Mouse (Mus musculus): ENCODE results near the gene Plekhg4.

GRCm38 (mm10) chr8:105397747-105398146 lies 24.7 kb downstream of the Plekhg4 start:
- TF ChIP-seq CTCF (IDR thresholded peaks at IDR 0.05; ENCODE audit: low read depth, low read length) (peak; percentile 34; the same call in 1 of the 2 replicates), POLR2A (IDR thresholded peaks at IDR 0.05; ENCODE audit: borderline replicate concordance, low read depth, low read length) (no peak)
